Mouse (Mus musculus) gastrocnemius, postnatal 10 days (tissue): ENCODE measurements around the gene Bub3. TPM values are rescaled to one million over a fixed set of nuclear protein-coding genes. Genes with fewer than 3 reads are reported as not detected.

Experiments
- DNase-seq: peaks from one replicate; pipeline ENCODE4 v3.0.0; 2021; ENCODE audit warnings: mixed read lengths
- total RNA-seq, 2 experiments: library from RNA; stranded (reverse); gene quantifications; 2 replicates each; pipeline ENCODE4 v1.2.3; 2021

Gene Bub3
- total RNA-seq, 2 experiments from 2014 or later = 37.3 to 37.9 TPM

DNA sequence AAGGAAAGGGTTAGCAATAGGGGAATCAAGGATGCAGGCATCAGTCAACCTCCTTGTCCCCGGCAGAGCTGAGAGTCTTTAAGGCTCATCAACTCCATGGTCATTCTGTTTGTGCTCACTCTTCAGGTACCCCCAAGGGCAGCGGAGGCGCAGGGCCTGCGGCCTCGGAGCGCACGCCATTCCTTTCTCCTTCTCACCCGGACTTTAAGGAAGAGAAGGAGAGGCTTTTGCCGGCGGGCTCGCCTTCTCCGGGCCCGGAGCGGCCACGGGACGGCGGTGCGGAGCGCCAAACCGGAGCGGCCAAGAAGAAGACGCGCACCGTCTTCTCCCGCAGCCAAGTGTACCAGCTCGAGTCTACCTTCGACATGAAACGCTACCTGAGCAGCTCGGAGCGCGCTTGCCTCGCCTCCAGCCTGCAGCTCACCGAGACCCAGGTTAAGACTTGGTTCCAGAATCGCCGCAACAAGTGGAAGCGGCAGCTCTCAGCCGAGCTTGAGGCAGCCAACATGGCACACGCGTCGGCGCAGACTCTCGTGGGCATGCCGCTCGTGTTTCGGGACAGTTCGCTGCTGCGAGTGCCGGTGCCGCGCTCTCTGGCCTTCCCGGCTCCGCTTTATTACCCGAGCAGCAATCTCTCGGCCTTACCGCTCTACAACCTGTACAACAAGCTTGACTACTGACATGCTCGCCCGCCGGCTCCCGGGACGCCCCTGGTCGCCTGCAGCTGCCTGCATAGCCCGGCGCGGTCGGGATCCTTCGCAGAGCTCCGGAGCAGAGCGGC lies 4.5 kb upstream of the Bub3 start:
- peak; percentile 36 for DNase-seq

DNA sequence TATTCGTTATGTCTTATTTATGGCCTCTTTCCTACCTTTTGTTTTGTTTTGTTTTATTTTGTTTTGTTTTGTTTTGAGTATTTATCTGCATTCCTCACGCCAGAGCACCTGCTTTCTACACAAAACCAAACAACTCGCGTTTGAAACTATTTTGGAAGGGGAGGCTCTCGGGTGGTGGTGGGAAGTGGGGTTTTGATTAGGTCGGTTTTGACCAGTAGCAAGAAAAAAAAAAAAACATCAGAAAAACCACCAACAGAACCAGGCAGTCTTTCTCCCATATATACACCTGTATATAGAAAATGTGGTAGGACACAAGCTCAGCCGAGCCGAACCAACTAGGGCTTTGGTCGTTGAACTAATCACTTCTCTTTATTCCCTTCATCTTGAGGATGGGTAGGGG lies 3.9 kb upstream of the Bub3 start:
- DNase-seq = no peak

- peak; percentile 19 for DNase-seq
Measured at GRCm38 (mm10) chr7:131556541-131557271, 3.3 kb upstream of the Bub3 start.

DNA sequence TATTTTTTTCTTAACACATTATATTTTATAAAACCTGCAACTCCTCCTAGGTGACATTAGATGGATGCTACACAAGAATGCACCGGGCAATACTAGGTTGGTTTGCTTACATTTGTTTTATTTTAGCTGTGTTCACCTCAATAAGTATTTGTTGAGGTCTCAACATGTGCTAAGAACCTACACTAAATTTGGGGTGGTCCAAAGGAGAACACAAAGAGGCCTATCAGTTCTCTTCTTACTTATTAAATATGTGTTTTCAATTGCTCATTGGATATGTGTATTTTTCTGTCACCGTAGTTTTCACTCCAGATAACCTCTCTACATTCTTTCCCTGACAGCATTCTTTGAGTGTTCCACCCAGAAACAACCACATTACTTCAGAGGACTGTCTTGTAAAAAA lies 2.3 kb upstream of the Bub3 start:
- no peak for DNase-seq

- no peak for DNase-seq
Measured at GRCm38 (mm10) chr7:131560697-131561042, 648 bp downstream of the Bub3 start.

GRCm38 (mm10) chr7:131575246-131575645 lies 15.2 kb downstream of the Bub3 start:
- no peak for DNase-seq

GRCm38 (mm10) chr7:131582178-131582577 lies 22.2 kb downstream of the Bub3 start:
- no peak for DNase-seq

GRCm38 (mm10) chr7:131585551-131585950 lies 25.5 kb downstream of the Bub3 start:
- DNase-seq = no peak

DNA sequence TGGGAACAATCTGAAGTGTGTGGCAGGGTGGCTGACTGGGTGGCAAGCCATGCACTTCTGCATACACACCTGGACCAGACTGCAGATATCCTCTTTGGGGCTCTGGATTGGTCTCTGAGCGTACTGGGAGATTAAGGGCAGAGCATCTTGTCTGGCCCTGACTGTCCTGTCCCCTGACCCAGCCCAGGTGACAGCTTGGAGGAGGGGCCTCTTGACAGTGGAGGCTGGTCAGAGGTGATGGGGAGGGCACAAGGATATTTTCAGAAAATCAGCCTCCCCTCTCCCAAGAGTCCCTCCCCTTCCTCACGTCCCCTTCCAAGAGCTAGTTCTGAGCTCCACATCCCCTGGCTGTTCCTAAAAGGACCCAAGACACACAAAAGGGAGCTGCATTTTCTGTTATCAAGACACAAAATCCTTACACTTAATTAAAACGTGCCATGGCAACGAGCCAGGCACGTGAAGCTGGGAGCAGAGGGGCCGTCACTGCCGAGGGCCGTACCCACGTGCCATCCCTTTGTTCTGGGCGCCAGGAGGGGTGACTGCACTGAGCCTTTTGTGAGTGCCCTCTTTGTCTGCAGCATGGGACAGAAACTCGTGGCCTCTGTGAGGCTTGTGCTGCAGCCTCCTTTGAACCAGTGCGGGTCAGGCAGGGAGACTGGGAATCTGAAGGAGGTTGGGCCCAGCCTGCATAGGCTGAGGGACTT lies 37.9 kb downstream of the Bub3 start:
- no peak for DNase-seq

DNA sequence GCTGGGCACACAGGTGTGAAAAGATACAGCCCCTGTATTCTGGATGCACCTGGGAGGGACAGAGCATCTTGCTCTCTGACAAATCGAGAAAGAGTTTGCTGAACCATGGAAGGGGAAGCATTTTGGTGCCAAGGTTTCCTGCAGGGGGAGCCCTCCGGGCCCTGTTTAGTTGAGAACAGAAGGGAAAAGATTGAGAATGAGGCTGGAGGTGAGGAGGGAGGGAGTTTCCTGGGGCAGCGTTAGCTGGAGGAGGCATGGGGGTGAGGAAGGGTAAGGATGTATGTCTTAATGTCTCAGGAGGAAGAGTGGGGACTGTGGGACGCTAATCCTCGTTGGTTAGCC lies 38.4 kb downstream of the Bub3 start:
- DNase-seq = no peak

GRCm38 (mm10) chr7:131602106-131602505 lies 42.1 kb downstream of the Bub3 start:
- no peak for DNase-seq

GRCm38 (mm10) chr7:131603186-131603585 lies 43.2 kb downstream of the Bub3 start:
- DNase-seq = no peak

GRCm38 (mm10) chr7:131604946-131605345 lies 44.9 kb downstream of the Bub3 start:
- DNase-seq = no peak

GRCm38 (mm10) chr7:131605481-131605880 lies 45.5 kb downstream of the Bub3 start:
- DNase-seq = no peak

DNA sequence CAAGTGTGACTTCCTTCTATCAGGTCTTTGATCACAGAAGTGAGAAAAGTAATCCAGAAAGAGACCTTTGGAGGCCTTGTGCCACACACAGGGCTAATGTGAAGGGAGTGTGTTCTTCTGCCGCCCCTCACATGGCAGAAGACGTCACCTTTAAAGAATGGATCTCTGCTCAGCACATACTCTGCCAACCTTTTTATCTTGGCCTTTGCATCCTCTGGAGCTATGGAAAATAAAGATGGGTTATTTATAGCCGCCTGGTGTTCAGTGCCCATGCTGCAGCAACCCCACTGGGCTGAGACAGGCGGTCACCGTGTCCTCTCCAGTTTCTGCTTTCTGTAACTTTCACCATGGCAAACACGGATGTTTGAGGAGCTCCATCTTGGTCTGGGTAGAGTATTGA lies 48.0 kb downstream of the Bub3 start:
- no peak for DNase-seq

DNA sequence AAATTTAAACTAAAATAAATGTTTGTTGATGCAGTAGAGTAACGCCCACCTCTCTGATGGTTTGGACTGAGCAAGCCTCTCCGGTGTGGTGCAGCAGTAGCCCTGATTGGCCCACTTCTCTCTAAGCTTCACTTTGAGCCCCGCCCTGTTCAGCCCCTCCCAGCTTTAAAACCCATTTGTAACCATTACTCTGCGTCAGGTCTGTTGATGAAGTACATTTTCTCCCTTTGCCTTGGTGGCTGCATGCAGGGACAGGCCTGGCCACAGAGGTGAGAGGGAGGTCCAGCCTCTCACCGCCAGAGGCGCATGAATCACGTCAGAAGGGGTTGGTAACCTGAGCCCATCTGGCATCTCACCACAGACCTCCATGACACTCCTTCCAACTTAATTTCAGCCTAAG lies 49.7 kb downstream of the Bub3 start:
- no peak for DNase-seq

Other genes starting within 250 kb of the Bub3 start
- not detected for gene Cuzd1, start 237.9 kb upstream of the Bub3 start, total RNA-seq
- gene Fam24b, start 230.7 kb upstream of the Bub3 start, total RNA-seq = not detected
- not detected for gene Fam24a, start 226.4 kb upstream of the Bub3 start, total RNA-seq
- 10 to 100 TPM; 14.2 to 15.0 TPM for gene 2310057M21Rik, start 197.5 kb upstream of the Bub3 start, total RNA-seq
- gene Pstk, start 189.1 kb upstream of the Bub3 start, total RNA-seq = 10 to 100 TPM; 30.1 to 36.2 TPM
- gene Ikzf5, start 149.7 kb upstream of the Bub3 start, total RNA-seq = 10 to 100 TPM; 23.1 to 23.5 TPM
- gene Acadsb, start 149.6 kb upstream of the Bub3 start, total RNA-seq = 10 to 100 TPM; 72.8 to 75.2 TPM
- gene Hmx3, start 17.4 kb upstream of the Bub3 start, total RNA-seq = not detected
- gene Hmx2, start 11.4 kb upstream of the Bub3 start, total RNA-seq = not detected